ENCODE assay signal across 8 mouse cellular contexts in genomic region chr3:28170911-28171618, GRCm38 (mm10).
DNase-seq lines count a peak whose midpoint lies in the region; ATAC-seq and TF ChIP-seq lines count a peak whose summit lies in the region.

No protein-coding gene starts in this region.

- H3K4me2 ChIP-seq in embryonic facial prominence, embryonic 11.5 days (ENCODE audit: low read depth, low read length), result no peak overlapping the region; the same call in 1 of the 2 replicates
- 0 out of 2 replicates have a peak overlapping the region, but pooled peaks have one; percentile 8 for H3K4me2 ChIP-seq in hindbrain, postnatal 0 days (ENCODE audit: low read depth, low read length)
- peak overlapping the region; percentile 38 for H3K4me2 ChIP-seq in liver, embryonic 14.5 days (ENCODE audit: low read depth)
- H3K4me2 ChIP-seq in neural tube, embryonic 13.5 days, result peak overlapping the region; percentile 26

- no peaks in the 10 kb centered on the region for H3K36me3 ChIP-seq in embryonic facial prominence, embryonic 11.5 days (replicated peaks; ENCODE audit: control insufficient read depth, insufficient read depth, low read depth, low read length)
- no peaks in the 10 kb centered on the region for H3K36me3 ChIP-seq in hindbrain, postnatal 0 days (ENCODE audit: insufficient read depth, low read length)
- H3K36me3 ChIP-seq in liver, embryonic 14.5 days (replicated peaks; ENCODE audit: control insufficient read depth, insufficient read depth, low read depth), result no peaks in the 10 kb centered on the region
- H3K36me3 ChIP-seq in neural tube, embryonic 13.5 days, result no peaks in the 10 kb centered on the region

- peak; percentile 95 for ATAC-seq in activated CD4-positive, CD25-positive, alpha-beta regulatory T cell, adult 4 months
- ATAC-seq in embryonic facial prominence, embryonic 11.5 days (replicated peaks; ENCODE audit: insufficient number of reproducible peaks, low FRiP score, low TSS enrichment, low read depth), result no peak
- peak; percentile 27; the same call in 1 of the 2 replicates for ATAC-seq in hindbrain, postnatal 0 days
- ATAC-seq in liver, embryonic 14.5 days (ENCODE audit: insufficient read depth), result peak; percentile 43; the same call in 1 of the 2 replicates
- ATAC-seq in neural tube, embryonic 13.5 days (ENCODE audit: low read depth), result no peak
- no peak for ATAC-seq in frontal cortex, adult (ENCODE audit: low TSS enrichment)

- 0 out of 2 replicates have a peak, but pooled peaks cover 2% of the 10 kb centered on the region for H3K4me1 ChIP-seq in embryonic facial prominence, embryonic 11.5 days (ENCODE audit: control insufficient read depth, insufficient read depth, low read length)
- H3K4me1 ChIP-seq in hindbrain, postnatal 0 days (ENCODE audit: insufficient read depth, low read length), result peaks cover 6% of the 10 kb centered on the region; the same call in 1 of the 2 replicates
- H3K4me1 ChIP-seq in liver, embryonic 14.5 days (replicated peaks; ENCODE audit: control insufficient read depth in 2 of 2, insufficient read depth in 2 of 2, low read length in 1 of 2), result peaks cover 0 to 10% of the 10 kb centered on the region in 2 experiments; a peak in 1 of 4 replicates
- peaks cover 20% of the 10 kb centered on the region for H3K4me1 ChIP-seq in neural tube, embryonic 13.5 days (replicated peaks)

- no peak overlapping the region for H3K27ac ChIP-seq in embryonic facial prominence, embryonic 11.5 days (replicated peaks; ENCODE audit: low read depth, low read length)
- no peak overlapping the region for H3K27ac ChIP-seq in hindbrain, postnatal 0 days
- H3K27ac ChIP-seq in liver, embryonic 14.5 days, result no peak overlapping the region
- H3K27ac ChIP-seq in neural tube, embryonic 13.5 days (replicated peaks), result no peak overlapping the region

- H3K4me3 ChIP-seq in embryonic facial prominence, embryonic 11.5 days (ENCODE audit: low read depth, low read length), result no peak overlapping the region
- H3K4me3 ChIP-seq in hindbrain, postnatal 0 days (ENCODE audit: low read length), result no peak overlapping the region
- no peak overlapping the region for H3K4me3 ChIP-seq in liver, embryonic 14.5 days (ENCODE audit: insufficient read depth in 1 of 2, low read depth in 2 of 2, low read length in 2 of 2)
- H3K4me3 ChIP-seq in neural tube, embryonic 13.5 days, result no peak overlapping the region

- no peaks in the 10 kb centered on the region for H3K9me3 ChIP-seq in embryonic facial prominence, embryonic 11.5 days (replicated peaks; ENCODE audit: control insufficient read depth, low read length)
- no peaks in the 10 kb centered on the region for H3K9me3 ChIP-seq in hindbrain, postnatal 0 days (ENCODE audit: low read length)
- H3K9me3 ChIP-seq in liver, embryonic 14.5 days (ENCODE audit: control insufficient read depth, low read length), result no peaks in the 10 kb centered on the region
- H3K9me3 ChIP-seq in neural tube, embryonic 13.5 days, result no peaks in the 10 kb centered on the region

- H3K27me3 ChIP-seq in embryonic facial prominence, embryonic 11.5 days (ENCODE audit: control insufficient read depth, insufficient read depth, low read length), result no peaks in the 10 kb centered on the region
- H3K27me3 ChIP-seq in hindbrain, postnatal 0 days (ENCODE audit: insufficient read depth, low read length), result no peaks in the 10 kb centered on the region
- H3K27me3 ChIP-seq in liver, embryonic 14.5 days (ENCODE audit: control insufficient read depth, insufficient read depth, low read length), result no peaks in the 10 kb centered on the region
- H3K27me3 ChIP-seq in neural tube, embryonic 13.5 days, result no peaks in the 10 kb centered on the region

- DNase-seq in embryo, embryonic 10 days (ENCODE audit: low spot score), result peak; percentile 31
- no peak for DNase-seq in embryo, embryonic 9.5 days (ENCODE audit: extremely low spot score)
- peak; percentile 59 for DNase-seq in embryonic facial prominence, embryonic 11.5 days (ENCODE audit: low spot score)
- DNase-seq in hindbrain, postnatal 0 days (ENCODE audit: low spot score), result peak; percentile 78
- DNase-seq in liver, embryonic 14.5 days (ENCODE audit: low read depth in 3 of 3, low spot score in 3 of 3), result peak; percentile 26 to 49 (median 36)

- no peak for TF ChIP-seq EP300 in liver, embryonic 14.5 days (IDR thresholded peaks at IDR 0.05; ENCODE audit: low read depth)

- no peak overlapping the region for H3K9ac ChIP-seq in embryonic facial prominence, embryonic 11.5 days (replicated peaks; ENCODE audit: low read length)
- no peak overlapping the region for H3K9ac ChIP-seq in hindbrain, postnatal 0 days (replicated peaks; ENCODE audit: low read length)
- H3K9ac ChIP-seq in liver, embryonic 14.5 days (replicated peaks), result no peak overlapping the region
- no peak overlapping the region for H3K9ac ChIP-seq in neural tube, embryonic 13.5 days

- TF ChIP-seq CTCF in hindbrain, postnatal 0 days (IDR thresholded peaks at IDR 0.05; ENCODE audit: low read depth), result peak; percentile 35; the same call in 1 of the 2 replicates
- peak; percentile 39 for TF ChIP-seq CTCF in liver, embryonic 14.5 days (IDR thresholded peaks at IDR 0.05; ENCODE audit: low read depth)

- WGBS in embryonic facial prominence, embryonic 11.5 days, result 29% methylated on average over 17 of the region's 17 CpGs
- WGBS in hindbrain, postnatal 0 days, result 28% methylated on average over 17 of the region's 17 CpGs
- 20% methylated on average over 17 of the region's 17 CpGs for WGBS in liver, embryonic 14.5 days (ENCODE audit: insufficient replicate concordance)
- WGBS in neural tube, embryonic 13.5 days, result 47% methylated on average over 17 of the region's 17 CpGs

Comparison
In these comparisons a context has a peak if more than half of its experiments do, and no peak if none do; other contexts are left out.
1. ATAC-seq: peak in activated CD4-positive, CD25-positive, alpha-beta regulatory T cell, adult 4 months (single experiment), hindbrain, postnatal 0 days (single experiment) and liver, embryonic 14.5 days (single experiment); none in embryonic facial prominence, embryonic 11.5 days (single experiment), neural tube, embryonic 13.5 days (single experiment) and frontal cortex, adult (single experiment).